Mouse (Mus musculus) heart, postnatal 14 days (tissue): ENCODE measurements at regions not wholly inside any gene's neighbourhood (a gene's known extent, or its start where the extent isn't known, plus 50 kb on each side); places are given as distances from the start of the nearest gene placed in this dataset.
A peak's percentile ranks its signal among the peaks of the same experiment; 100 is the strongest.
"Not testable (repeated sequence)": the region's sequence is repeated elsewhere in the genome, so short reads cannot be mapped to it uniquely, and the experiment has no call there.

Experiments used
- DNase-seq, 2 experiments: peaks; one replicate each; pipeline ENCODE4 v3.0.0; 2021 to 2022
- intact Hi-C: fragments of 180-260 bp; cut with DNase I; formaldehyde crosslinking; loops from one replicate; pipeline ENCODE4 v1.15.1; 2025

DNA sequence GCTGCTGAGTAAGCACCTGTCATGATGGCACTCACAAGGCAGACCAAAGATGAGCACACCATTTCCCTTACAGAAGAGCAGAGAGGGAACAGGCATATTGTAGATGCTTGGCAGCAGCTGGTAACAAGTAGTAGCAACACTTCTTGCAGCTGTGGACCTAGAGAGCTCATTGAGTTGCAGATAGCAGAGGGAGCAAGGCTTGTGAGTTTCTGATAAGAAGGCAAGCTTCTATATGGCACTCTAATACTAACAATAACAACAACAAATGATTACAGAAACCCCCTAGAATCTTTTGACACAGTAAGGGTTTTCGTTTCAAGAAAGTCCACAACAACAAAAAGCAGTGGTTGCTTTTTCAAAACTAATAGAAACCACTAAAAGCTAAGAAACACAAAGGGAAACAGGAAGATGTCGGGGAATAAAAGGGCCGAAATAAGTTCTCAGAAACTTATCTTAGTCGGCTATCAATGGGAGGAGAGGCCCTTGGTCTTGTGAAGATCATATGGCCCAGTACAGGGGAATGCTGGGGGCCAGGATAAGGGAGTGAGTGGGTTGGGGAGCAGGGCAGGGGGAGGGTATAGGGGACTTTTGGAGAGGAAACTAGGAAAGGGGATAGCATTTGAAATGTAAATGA is 248.5 kb upstream of the Tusc1 start:
- no peak for DNase-seq
- intact Hi-C loops: no loop called here

- no peak for DNase-seq
- intact Hi-C loops: no loop called here
Measured at GRCm38 (mm10) chr4:93579343-93579742, 244.0 kb upstream of the Tusc1 start.

DNA sequence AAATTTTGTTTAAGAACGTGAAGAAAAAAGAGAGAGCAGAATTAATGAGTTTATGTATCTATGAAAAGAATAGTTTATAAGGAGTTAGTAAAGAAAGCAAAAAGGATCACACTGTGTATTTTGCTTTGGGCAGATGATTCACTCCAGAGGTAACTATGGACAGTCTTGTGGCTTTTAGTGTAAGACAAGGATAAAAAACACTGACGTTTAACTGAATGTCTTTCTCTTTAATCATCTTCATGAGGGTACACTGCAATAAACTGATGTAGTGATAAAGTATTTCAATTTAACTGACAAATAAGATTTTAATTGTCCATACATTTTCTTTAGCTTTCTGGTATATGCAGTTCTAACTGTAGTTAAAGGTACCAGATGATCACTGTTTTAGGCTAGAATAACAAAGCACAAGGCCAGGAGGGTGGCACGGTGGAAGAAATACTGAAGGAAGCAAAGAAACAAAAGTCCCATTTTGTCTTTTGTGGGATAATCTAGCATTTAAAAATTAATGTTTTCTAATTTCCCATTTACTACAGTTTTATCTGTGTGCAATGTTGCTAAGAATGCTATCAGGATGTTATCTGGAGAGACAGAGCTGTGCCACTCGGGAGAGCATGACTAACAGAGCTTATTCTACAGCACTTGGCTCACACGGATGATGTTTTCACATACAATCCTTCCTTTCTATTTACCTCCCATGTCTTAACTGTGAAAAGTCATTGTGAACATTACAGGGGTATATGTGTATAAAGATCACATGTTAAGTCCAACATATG is 232.4 kb upstream of the Tusc1 start:
- no peak for DNase-seq
- intact Hi-C loops: no loop called here

DNA sequence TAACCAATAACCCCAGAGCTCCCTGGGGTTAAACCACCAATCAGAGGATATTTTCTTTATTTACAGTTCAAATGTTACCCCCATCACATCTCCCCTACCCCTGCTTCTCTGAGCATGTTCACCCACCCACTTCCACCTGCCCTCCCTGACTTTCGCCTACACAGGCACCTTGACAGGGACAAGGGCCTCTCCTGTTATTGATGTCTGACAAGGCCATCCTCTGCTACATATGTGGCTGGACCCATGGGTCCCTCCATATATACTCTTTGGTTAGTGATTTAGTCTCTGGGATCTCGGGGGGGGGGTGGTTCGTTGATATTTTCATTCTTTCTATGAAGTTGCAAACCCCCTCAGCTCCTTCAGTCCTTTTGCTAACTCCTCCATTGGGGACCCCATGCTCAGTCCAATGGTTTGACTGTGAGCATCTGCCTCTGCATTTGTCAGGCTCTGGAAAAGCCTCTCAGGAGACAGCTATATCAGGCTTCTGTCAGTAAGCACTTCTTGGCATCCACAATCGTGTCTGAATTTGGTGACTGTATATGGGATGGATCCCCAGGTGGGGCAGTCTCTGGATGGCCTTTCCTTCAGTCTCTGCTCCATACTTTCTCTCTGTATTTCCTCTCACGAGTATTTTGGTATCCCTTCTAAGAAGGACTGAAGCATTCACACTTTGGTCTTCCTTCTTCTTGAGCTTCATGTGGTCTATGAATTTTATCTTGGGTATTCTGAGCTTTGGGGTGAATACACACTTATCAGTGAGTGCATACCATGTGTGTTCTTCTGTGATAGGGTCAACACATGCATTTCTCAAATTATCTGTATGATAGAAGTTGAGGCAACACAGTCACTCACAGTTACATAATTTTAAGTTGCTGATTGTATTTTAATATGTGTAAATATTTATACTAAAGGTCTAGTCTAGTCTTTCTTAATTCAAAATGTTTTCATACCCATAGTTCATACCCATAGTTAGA is 220.8 kb upstream of the Tusc1 start:
- intact Hi-C loops: no loop called here
- DNase-seq: no peak

GRCm38 (mm10) chr4:93555181-93555580 is 219.9 kb upstream of the Tusc1 start:
- intact Hi-C loops, DNase-seq: not testable (repeated sequence)

GRCm38 (mm10) chr4:93552489-93553160 is 217.3 kb upstream of the Tusc1 start:
- peak in 1 of 2 experiments; percentile 8 for DNase-seq
- intact Hi-C loops: no loop called here

- peak; percentile 70 for DNase-seq
- intact Hi-C loops: no loop called here
Measured at GRCm38 (mm10) chr4:93551086-93551485, 215.8 kb upstream of the Tusc1 start.

DNA sequence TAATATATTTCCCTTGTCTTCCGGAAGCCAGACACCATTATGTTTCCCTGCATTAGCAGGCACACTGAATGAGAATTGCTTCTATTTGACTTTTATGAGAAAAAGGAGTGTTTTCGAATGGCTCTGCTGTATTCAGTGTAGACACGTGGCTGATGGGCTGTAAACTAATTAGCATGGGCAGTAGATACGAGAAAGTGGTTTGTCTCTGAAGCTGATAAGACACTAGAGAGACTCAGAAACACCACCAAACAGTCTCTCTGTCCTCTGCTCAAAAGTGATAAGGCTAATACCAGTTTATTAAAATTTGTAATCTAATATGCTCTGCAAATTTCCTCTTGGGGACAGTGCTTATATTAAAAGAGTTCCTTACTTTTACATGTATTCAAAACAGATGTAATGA is 205.3 kb upstream of the Tusc1 start:
- no peak for DNase-seq
- intact Hi-C loops: no loop called here

DNA sequence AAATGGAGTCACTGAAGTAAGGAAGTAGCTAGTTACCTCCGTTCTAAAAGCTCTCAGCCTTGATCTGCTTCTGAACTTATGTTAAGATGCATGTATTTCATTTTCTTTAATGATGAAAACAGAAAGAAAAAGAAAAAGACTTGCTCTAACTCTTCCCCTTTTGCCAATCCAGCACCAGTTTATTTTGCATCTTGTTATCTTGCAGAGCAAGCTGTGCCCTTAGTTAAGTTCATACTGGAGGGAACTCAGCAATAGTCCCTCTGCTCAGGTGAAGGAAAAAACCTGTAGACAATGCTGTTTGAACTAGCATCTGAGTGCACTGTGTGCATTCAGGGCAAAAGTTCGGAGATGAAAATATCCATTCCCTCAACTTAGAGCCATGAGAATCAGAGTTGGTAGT is 192.1 kb upstream of the Tusc1 start:
- no peak for DNase-seq
- intact Hi-C loops: no loop called here

DNA sequence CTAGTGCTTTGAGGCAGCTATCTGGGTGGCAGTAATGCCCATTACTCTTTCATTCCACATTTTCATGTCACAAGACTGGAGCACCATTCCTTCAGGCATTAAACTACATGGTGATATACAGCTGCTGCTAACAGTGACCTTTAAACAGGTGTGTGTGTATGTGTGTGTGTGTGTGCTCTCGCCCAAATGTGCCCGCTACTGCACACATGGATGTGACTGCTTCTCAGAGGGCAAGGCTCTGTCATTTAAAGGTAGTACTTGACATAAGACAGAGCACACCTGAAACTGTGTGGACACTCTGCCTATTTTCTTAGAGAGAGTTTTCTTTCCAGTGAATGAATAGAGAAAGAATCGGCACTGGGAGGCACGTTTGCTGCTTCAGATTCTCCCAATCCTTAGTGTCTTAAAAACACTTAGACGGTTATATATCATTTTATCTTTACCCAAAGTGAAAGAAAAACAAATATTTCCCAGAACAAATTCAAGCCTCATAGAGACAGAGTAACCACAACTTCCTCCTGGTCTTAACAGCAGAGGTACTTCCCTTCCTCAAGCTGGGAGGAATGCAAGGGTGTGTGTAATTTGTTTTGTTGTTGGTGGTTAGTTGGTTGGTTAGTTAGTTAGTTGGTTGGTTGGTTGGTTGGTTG is 185.3 kb upstream of the Tusc1 start:
- DNase-seq: no peak
- intact Hi-C loops: no loop called here

DNA sequence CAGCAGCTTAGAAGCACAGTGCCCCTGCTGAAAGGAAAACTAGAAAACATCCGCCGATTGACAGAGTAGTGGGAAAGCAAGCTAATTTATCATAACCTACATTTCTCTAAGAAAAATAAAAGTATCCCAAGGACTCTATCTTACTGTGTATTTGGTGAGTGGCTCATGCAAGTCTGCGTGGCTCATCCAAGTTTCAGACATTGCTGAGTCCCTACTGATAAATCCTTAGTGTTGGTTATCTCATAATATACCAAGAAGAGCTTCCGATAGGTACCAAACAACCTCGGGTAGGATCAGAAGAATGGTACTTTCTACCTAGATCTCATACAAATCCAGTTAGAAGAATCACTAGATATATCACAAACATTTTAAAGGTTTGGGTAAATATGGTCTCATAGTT is 183.6 kb upstream of the Tusc1 start:
- intact Hi-C loops: no loop called here
- DNase-seq: no peak

DNA sequence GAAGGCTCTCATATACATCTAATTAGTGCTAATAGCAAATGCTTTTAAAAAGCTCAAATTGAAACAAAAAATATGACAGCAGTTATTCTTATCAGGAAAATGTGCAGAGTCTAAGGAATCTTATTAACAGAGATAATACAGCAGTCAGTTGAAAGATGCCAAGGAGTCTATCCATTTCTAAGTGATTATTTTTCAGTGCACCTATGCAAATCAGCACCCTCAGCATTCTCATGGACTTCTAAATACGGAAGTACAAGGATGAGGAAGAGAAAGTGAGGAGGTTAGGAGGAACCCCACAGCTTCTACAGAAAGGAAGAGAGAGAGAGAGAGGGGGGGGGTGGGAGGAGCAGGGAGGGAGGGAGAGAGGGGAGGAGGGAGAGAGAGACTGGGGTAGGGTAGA is 175.5 kb upstream of the Tusc1 start:
- intact Hi-C loops: no loop called here
- no peak for DNase-seq

DNA sequence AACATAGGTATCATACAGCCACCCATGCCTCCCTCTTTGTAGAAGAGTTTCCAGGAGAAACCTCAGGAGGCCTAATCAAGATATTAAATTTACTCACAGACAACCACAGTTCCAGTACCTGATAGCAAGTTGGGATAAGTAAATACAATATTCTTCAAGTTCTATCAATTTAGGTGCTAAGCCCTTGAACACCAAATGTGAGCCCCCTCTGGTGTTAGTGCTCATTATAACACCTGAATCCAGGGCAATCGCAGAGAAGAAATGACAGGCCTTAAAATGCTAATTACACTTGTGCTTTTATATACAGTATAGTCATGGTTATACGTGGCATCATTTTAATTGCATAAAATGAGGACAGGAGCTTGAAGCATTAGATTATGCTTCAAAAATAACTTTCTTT is 161.6 kb upstream of the Tusc1 start:
- no peak for DNase-seq
- intact Hi-C loops: no loop called here

- no peak for DNase-seq
- intact Hi-C loops: no loop called here
Measured at GRCm38 (mm10) chr4:93494319-93494718, 159.0 kb upstream of the Tusc1 start.

DNA sequence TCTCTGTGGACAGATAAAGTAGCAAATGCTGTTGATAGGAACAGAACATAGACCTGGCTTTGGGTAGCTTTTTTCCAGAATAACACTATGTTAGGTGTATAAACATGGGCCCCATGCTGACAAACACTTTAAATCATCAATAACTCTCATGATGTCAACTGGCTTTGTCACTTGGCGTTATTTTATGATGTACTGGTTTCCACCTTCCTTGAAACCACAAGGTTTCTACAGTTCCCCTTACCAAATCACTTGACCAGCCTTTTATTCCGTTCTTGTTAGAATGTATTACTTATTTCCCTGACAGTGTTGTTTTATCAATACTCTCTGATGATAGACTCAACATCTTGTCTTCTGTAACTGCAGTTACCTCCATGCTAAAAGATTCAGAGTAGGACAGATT is 158.6 kb upstream of the Tusc1 start:
- intact Hi-C loops: no loop called here
- DNase-seq: no peak

GRCm38 (mm10) chr4:93493326-93493725 is 158.0 kb upstream of the Tusc1 start:
- intact Hi-C loops: no loop called here
- DNase-seq: no peak

DNA sequence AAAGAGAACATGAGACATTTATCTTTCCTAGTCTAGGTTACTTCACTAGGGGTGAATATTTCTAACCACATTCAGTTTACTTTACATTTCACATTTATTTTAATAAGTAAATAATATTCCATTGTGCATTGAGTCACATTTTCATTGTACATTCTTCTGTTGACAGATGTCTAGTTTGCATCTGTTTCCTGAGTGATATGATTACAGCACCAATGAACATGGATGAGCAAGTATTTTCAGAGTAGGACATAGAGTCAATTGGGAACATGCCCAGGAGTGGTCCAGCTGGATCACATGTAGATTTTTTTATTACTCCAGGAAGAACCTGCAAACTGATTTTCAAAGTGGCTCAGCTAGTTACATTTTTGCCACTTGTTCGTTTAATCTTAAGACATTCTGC is 153.3 kb upstream of the Tusc1 start:
- DNase-seq: no peak
- intact Hi-C loops: no loop called here

GRCm38 (mm10) chr4:93486455-93486854 is 151.1 kb upstream of the Tusc1 start:
- intact Hi-C loops: no loop called here
- no peak for DNase-seq

DNA sequence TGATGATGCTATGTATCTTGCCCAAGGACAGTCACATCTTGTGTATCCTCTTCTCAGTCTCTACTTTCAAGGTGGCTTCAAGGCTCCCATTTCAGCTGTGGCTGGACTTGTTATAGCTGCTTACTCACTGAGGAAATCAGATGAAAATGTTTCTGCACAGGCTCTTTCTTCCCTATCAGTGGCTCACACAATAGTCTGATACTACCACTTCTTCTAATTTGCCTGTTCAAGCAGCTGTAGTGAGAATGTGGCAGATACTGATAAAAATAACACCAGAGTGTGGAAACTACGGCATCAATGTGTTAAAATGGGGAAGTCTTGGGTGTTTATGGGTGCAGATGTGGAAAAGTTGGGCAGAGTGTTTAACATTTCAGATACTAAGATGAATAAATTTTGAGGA is 145.9 kb upstream of the Tusc1 start:
- intact Hi-C loops: no loop called here
- no peak for DNase-seq

- DNase-seq: no peak
- intact Hi-C loops: no loop called here
Measured at GRCm38 (mm10) chr4:93477189-93477767, 142.0 kb upstream of the Tusc1 start.
